Mouse (Mus musculus) liver, embryonic 15.5 days (tissue): ENCODE measurements around the gene Nt5c3. TPM values are rescaled to one million over a fixed set of nuclear protein-coding genes. Genes with fewer than 3 reads are reported as not detected.
A peak's percentile ranks its signal among the peaks of the same experiment; 100 is the strongest.

Experiments used
- ATAC-seq: fragments of 200-750 bp; cut with Nextera tagmentation; 2 replicates; pipeline ENCODE4 v1.8.0; 2017; ENCODE audit warnings: moderate number of reproducible peaks, mild to moderate bottlenecking, moderate library complexity; ENCODE audit not compliant: insufficient read depth
- H3K27ac ChIP-seq: fragments of 300-500 bp; sonication (generic); replicated peaks from 2 replicates; pipeline ENCODE4 v1.5.1; 2015; ENCODE audit warnings: mild to moderate bottlenecking, inconsistent platforms
- H3K27me3 ChIP-seq: fragments of 300-500 bp; sonication (generic); 2 replicates; pipeline ENCODE4 v1.6.1; 2015; ENCODE audit warnings: mild to moderate bottlenecking, inconsistent platforms
- H3K36me3 ChIP-seq: fragments of 300-500 bp; sonication (generic); replicated peaks from 2 replicates; pipeline ENCODE4 v1.6.1; 2015; ENCODE audit warnings: moderate library complexity, mild to moderate bottlenecking, inconsistent platforms
- H3K4me1 ChIP-seq: fragments of 300-500 bp; sonication (generic); replicated peaks from 2 replicates; pipeline ENCODE4 v1.6.1; 2015; ENCODE audit warnings: inconsistent platforms
- H3K4me2 ChIP-seq: fragments of 300-500 bp; sonication (generic); 2 replicates; pipeline ENCODE4 v1.6.1; 2015; ENCODE audit warnings: moderate library complexity, mild to moderate bottlenecking, inconsistent platforms
- H3K4me3 ChIP-seq: fragments of 300-500 bp; sonication (generic); replicated peaks from 2 replicates; pipeline ENCODE4 v1.5.1; 2015; ENCODE audit warnings: mild to moderate bottlenecking, inconsistent platforms
- H3K9ac ChIP-seq: fragments of 300-500 bp; sonication (generic); 2 replicates; pipeline ENCODE4 v1.6.1; 2015; ENCODE audit warnings: moderate library complexity, mild to moderate bottlenecking, inconsistent platforms
- H3K9me3 ChIP-seq: fragments of 300-500 bp; sonication (generic); replicated peaks from 2 replicates; pipeline ENCODE4 v1.6.1; 2016; ENCODE audit warnings: inconsistent platforms
- WGBS: fragments of 180-500 bp; shearing (Covaris S2); methylation state at CpG from one replicate; pipeline ENCODE4 v1.1.7; 2015; ENCODE audit warnings: mixed read lengths; ENCODE audit not compliant: insufficient replicate concordance; 5-methylcytosine and 5-hydroxymethylcytosine counted together
- polyA plus RNA-seq: library from polyadenylated mRNA; unstranded; fragments of >200 nt; fragmentation: Nextera tagmentation; extraction: Ambion mirVana; gene quantifications from 2 replicates; pipeline ENCODE4 v1.2.1, GENCODE M21; 2015

Nt5c3 gene
- polyA plus RNA-seq, 1 experiment from 2014 or later: 240 TPM

DNA sequence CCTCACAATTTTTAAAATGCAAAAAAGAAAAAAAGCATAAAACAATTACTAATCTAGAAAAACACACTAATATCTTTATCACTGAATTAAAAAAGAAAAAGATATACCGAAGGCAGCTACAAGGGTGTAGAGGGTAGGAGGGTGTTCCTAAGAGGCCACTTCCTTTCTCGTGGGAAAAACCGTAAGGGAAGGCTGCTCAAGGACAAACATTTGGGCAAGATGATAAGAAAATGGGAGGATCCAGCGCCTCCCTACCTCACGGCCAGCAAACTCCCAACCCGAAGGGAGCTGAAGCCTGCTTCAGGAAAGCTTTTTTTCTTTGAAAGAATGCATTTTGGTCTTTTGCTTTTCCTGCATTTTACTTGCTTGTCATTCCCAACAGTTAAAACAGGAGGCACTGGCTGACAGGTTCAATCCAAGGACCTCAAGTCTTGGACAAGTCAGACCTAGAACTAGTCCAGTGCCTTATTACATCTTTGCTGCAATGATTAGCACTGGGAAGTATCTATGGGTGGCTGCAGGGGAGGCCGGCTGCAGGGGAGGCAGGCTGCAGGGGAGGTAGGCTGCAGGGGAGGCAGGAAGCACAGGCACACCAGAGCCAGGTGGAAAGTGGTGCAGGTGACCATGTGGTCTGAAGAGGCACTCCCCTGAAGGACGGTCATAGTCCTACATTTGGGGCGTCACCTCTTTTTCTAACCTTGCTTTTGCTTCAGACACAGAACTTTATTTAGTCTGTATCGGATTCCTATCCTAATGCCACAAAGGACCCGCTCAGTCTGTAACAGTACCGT, 6.0 kb downstream of the Nt5c3 start:
- no peaks in the 10 kb centered on the region for H3K9me3 ChIP-seq
- peak; percentile 80 for ATAC-seq
- H3K36me3 ChIP-seq: peaks cover 23% of the 10 kb centered on the region
- WGBS: 21% methylated on average over 12 of the region's 12 CpGs
- peaks cover 94% of the 10 kb centered on the region for H3K4me1 ChIP-seq
- peak overlapping the region; percentile 79 for H3K4me3 ChIP-seq
- peak overlapping the region; percentile 98 for H3K27ac ChIP-seq
- H3K27me3 ChIP-seq: no peaks in the 10 kb centered on the region
- H3K4me2 ChIP-seq: peak overlapping the region; percentile 80
- peak overlapping the region; percentile 56 for H3K9ac ChIP-seq

DNA sequence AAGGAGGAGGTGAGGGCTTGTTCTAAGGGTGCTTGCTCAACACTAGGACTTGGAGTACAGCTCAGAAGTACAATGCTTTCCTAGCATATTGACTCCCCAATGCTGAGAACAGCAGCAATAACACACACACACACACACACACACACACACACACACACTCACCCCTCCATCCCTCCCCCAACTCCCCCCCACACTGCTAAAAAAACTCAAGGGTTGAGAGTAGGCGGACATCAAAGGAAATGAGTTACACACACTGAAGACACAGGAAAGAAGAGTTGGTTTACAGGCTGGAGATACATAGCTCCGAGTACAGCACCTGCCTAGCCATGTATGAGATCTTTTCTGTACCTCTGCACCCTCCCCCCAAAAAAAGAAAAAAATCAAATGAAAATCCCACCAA, 7.5 kb downstream of the Nt5c3 start:
- Histone ChIP-seq H3K4me3 (peak overlapping the region; percentile 79), H3K9ac (peak overlapping the region; percentile 56; the same call in 1 of the 2 replicates), H3K27me3 (no peaks in the 10 kb centered on the region), H3K4me1 (peaks cover 95% of the 10 kb centered on the region), H3K4me2 (peak overlapping the region; percentile 80), H3K36me3 (peaks cover 26% of the 10 kb centered on the region), H3K9me3 (no peaks in the 10 kb centered on the region), H3K27ac (peak overlapping the region; percentile 98)
- no peak for ATAC-seq
- 41% methylated on average over 2 of the region's 2 CpGs for WGBS

DNA sequence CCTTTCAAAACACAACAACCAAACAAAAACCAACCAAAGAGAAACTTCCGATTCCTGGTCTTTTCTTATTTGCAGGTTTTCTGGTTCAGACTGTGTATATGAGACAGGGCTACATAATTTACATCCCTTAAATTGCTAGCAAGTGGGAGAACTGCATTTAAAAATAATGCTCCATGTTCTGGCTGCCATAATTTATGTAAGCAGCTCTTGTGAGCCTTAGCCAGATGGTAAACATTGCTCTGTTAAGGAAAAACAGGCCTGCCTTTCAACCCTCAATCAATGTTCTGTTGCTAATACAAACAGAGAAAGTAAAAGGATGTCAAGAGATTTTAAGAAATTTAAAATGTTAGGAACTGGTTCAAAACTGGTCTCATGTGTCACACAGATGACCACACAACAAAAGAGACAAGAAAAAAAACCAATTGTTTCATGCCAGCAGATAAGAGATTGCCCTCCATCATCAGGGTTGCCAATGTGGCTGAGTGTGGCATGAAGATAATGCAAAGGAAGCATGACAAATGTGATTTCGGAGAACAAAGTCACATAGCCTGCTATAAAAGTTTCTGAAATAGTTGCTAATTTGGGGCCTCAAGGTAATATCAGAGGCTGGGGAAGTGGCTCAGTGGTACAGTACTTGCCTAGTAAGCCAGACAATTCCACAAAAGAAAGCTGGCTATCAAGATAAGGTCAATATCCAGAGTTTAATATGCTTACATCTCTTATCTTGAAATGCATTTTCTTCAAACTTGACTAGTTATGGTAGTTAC, 10.5 kb downstream of the Nt5c3 start:
- 38% methylated on average over 2 of the region's 2 CpGs for WGBS
- ATAC-seq: no peak
- Histone ChIP-seq H3K4me3 (no peak overlapping the region; the same call in 1 of the 2 replicates), H3K4me2 (peak overlapping the region; percentile 36), H3K9me3 (no peaks in the 10 kb centered on the region), H3K27me3 (no peaks in the 10 kb centered on the region), H3K9ac (no peak overlapping the region), H3K27ac (peak overlapping the region; percentile 83), H3K36me3 (peaks cover 29% of the 10 kb centered on the region), H3K4me1 (peaks cover 95% of the 10 kb centered on the region)

DNA sequence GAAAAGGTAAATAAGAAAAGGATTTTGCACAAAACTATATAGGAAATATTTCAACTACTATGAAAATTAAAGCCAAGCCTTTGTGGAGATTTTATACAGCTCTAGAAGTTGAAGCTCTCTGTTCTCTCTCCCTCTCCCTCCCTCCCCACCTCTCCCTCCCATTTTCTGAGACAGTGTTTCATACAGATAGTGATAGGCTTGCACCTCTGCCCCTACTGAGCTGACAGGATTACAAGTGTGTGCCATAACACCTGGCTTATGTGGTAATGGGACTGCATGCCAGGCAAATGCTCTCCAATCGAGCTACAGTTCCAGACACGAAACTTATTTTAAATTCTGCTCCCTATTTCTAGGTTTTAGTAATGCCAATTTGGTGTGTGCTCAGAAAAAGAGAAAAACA, 12.8 kb downstream of the Nt5c3 start:
- no peak overlapping the region for H3K9ac ChIP-seq
- no peaks in the 10 kb centered on the region for H3K9me3 ChIP-seq
- peaks cover 37% of the 10 kb centered on the region for H3K36me3 ChIP-seq
- H3K4me3 ChIP-seq: peak overlapping the region; percentile 24; the same call in 1 of the 2 replicates
- peak overlapping the region; percentile 88 for H3K27ac ChIP-seq
- ATAC-seq: peak; percentile 95
- peak overlapping the region; percentile 63 for H3K4me2 ChIP-seq
- H3K4me1 ChIP-seq: peaks cover 95% of the 10 kb centered on the region
- 24% methylated on average over 2 of the region's 2 CpGs for WGBS
- no peaks in the 10 kb centered on the region for H3K27me3 ChIP-seq

DNA sequence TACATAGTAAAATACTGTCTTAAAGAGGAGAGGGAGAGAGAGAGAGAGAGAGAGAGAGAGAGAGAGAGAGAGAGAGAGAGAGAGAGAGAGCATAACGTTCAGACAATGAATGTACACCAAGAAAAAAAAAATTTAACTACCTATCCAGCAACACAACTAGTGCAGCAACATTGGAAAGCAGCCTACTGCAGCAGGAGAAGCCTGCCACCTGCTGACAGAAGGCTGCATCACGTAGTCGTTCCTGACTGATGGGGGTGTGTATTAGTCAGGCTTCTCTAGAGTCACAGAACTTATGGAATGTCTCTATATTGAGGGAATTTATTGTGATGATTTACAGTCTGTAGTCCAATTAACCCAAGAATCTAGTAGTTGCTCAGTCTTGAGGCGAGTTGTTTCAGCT, 14.8 kb downstream of the Nt5c3 start:
- WGBS: 9% methylated on average over 4 of the region's 4 CpGs
- Histone ChIP-seq H3K9ac (0 out of 2 replicates have a peak overlapping the region, but pooled peaks have one; percentile 13), H3K9me3 (no peaks in the 10 kb centered on the region), H3K36me3 (peaks cover 21% of the 10 kb centered on the region), H3K4me2 (peak overlapping the region; percentile 63), H3K27me3 (no peaks in the 10 kb centered on the region), H3K4me1 (peaks cover 95% of the 10 kb centered on the region), H3K4me3 (no peak overlapping the region), H3K27ac (peak overlapping the region; percentile 83)
- 0 out of 2 replicates have a peak, but pooled peaks have one; percentile 27 for ATAC-seq

DNA sequence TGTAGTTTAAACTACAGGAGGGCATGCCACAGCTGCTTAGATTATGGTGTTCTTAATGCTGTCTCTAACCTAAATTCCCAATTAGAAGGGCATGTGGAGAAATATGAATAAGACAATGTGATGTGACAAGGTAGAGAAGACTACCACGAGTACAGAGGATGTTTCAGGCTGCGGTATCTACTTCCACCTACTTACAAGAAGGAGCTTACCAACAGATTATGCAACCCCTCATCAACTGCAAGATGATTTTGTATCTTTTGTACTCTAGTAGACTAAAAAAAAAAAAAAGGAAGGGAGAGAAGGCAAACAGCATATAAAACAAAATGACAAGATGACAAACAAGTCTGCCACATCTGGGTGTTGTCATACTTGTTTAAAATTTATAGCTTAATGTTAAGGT, 15.3 kb downstream of the Nt5c3 start:
- ATAC-seq: no peak
- Histone ChIP-seq H3K4me1 (peaks cover 95% of the 10 kb centered on the region), H3K4me2 (no peak overlapping the region), H3K27ac (peak overlapping the region; percentile 99), H3K27me3 (no peaks in the 10 kb centered on the region), H3K36me3 (peaks cover 21% of the 10 kb centered on the region), H3K4me3 (no peak overlapping the region), H3K9ac (no peak overlapping the region), H3K9me3 (no peaks in the 10 kb centered on the region)
- WGBS: 52% methylated on average over 2 of the region's 2 CpGs

DNA sequence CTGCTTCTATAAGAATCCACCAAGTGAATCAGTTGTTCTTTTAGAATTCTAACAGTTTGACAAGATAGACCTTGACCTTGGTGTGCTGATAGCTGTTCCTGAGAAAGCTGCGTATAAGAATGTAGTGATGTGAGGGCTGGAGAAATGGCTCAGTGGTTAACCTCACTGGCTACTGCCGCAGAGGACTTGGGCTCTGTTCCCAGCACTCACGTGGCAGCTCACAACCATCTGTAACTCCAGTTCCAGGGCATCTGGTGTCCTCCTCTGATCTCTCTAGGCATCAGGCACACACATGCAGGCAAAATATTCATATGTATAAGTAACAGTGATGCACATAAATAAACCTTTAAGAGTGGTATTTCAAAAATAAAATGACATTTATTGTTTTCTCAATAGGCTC, 15.8 kb downstream of the Nt5c3 start:
- H3K4me1 ChIP-seq: peaks cover 94% of the 10 kb centered on the region
- peak overlapping the region; percentile 99 for H3K27ac ChIP-seq
- no peak for ATAC-seq
- H3K9me3 ChIP-seq: no peaks in the 10 kb centered on the region
- H3K9ac ChIP-seq: no peak overlapping the region
- no peaks in the 10 kb centered on the region for H3K27me3 ChIP-seq
- peaks cover 18% of the 10 kb centered on the region for H3K36me3 ChIP-seq
- no peak overlapping the region for H3K4me2 ChIP-seq
- H3K4me3 ChIP-seq: no peak overlapping the region
- 92% methylated on average over 3 of the region's 3 CpGs for WGBS

DNA sequence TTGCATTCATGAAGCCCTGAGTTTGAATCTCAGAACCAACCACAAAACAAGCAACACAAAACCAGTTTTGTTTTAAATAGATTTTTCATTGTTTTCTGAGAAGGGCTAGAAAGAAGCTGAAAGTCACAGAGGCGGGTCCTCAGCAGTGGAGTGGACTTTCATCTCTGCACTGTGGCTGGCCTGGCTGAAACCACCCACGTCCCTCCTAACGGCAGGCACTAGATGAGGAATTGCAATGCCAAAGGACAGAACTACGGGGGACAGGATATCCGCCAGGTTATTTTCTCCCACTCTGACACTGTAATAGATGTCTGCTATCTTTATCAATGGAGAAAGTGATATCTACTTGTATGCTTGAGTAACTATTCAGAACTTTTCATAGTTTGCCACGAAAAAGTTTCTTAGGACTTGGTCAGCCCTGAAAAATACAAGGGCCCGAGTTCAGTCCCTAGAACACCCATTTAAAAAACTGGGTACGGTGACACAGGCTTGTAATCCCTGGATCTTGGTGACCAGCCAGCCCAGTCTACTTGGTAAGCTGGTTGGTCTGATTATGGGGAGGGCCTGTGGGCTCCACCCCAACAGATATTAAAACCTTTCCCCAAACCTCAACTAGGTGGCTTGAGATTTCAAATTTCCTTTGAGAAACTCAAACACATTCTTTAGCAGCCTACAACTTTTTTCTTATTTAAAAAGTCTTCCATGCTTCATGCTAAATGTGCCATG, 17.4 kb downstream of the Nt5c3 start:
- Histone ChIP-seq H3K9ac (no peak overlapping the region), H3K36me3 (peaks cover 13% of the 10 kb centered on the region), H3K27me3 (no peaks in the 10 kb centered on the region), H3K4me1 (peaks cover 95% of the 10 kb centered on the region), H3K27ac (peak overlapping the region; percentile 99), H3K4me3 (no peak overlapping the region), H3K4me2 (peak overlapping the region; percentile 34), H3K9me3 (no peaks in the 10 kb centered on the region)
- no peak for ATAC-seq
- WGBS: 60% methylated on average over 8 of the region's 8 CpGs

DNA sequence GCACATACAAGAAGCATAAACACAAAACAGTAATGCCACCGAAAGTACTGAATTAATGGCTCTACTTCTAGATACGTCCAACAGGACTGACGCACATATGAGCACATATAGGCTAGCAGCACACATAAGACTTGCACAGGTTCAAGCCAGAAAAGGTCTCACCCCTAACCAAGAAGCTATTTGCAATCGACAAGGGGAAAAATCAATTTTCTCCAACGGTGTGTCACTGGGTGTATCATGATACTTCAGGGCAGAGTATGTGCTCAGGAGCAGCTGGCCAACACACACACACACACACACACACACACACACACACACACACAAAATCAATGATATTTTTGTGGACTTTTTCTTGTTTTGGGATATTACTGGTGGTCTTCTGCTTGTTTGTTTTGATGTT, 18.2 kb downstream of the Nt5c3 start:
- Histone ChIP-seq H3K4me3 (no peak overlapping the region), H3K27ac (peak overlapping the region; percentile 99), H3K4me2 (peak overlapping the region; percentile 80), H3K9me3 (no peaks in the 10 kb centered on the region), H3K36me3 (peaks cover 13% of the 10 kb centered on the region), H3K9ac (no peak overlapping the region), H3K27me3 (no peaks in the 10 kb centered on the region), H3K4me1 (peaks cover 96% of the 10 kb centered on the region)
- ATAC-seq: no peak
- WGBS: 83% methylated on average over 5 of the region's 5 CpGs

DNA sequence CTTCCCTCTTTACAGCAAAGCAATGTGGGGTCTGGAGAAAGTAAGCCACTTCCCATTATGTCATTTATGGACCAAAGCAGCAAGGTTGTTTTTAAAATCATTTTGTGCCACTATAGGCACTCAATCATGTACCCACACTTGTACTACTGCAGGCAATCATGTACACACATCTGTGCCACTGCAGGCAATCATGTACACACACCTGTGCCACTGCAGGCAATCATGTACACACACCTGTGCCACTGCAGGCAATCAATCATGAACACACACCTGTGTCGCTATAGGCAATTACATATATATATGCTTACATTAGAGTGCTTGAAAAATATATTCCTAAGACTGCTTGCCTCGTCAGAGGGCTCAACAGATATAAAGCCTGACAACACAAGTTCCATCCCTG, 18.8 kb downstream of the Nt5c3 start:
- peak overlapping the region; percentile 99 for H3K27ac ChIP-seq
- H3K9me3 ChIP-seq: no peaks in the 10 kb centered on the region
- no peaks in the 10 kb centered on the region for H3K27me3 ChIP-seq
- H3K9ac ChIP-seq: no peak overlapping the region
- peaks cover 92% of the 10 kb centered on the region for H3K4me1 ChIP-seq
- H3K36me3 ChIP-seq: peaks cover 13% of the 10 kb centered on the region
- H3K4me3 ChIP-seq: 0 out of 2 replicates have a peak overlapping the region, but pooled peaks have one; percentile 4
- 41% methylated on average over 2 of the region's 2 CpGs for WGBS
- peak; percentile 12; the same call in 1 of the 2 replicates for ATAC-seq
- peak overlapping the region; percentile 80 for H3K4me2 ChIP-seq
